Mouse (Mus musculus): Measurements from ENCODE around the gene Pycr1. TPM values are rescaled to one million over a fixed set of nuclear protein-coding genes. Genes with fewer than 3 reads are reported as not detected.

The Pycr1 gene
- total and polyA plus RNA-seq, 2 experiments from 2014 or later = 8.6 to 10.4 TPM

GRCm38 (mm10) chr11:120598990-120599549 lies 44.5 kb downstream of the Pycr1 start:
- ATAC-seq (ENCODE audit: low FRiP score) (no peak), DNase-seq (ENCODE audit: low spot score) (no peak)
- peak overlapping the region; percentile 67; the same call in 1 of the 2 replicates for H3K27ac ChIP-seq (ENCODE audit: low read depth, low read length)
- peaks cover 32% of the 10 kb centered on the region for H3K36me3 ChIP-seq (ENCODE audit: insufficient read depth, low read length)
- no peaks in the 10 kb centered on the region for H3K27me3 ChIP-seq (ENCODE audit: insufficient read depth, low read length)
- peak overlapping the region; percentile 99 for H3K4me3 ChIP-seq (ENCODE audit: low read depth, low read length)
- H3K4me2 ChIP-seq (ENCODE audit: low read depth, low read length, poor library complexity, severe bottlenecking) = peak overlapping the region; percentile 84
- no peak for TF ChIP-seq CTCF (IDR thresholded peaks at IDR 0.05)
- H3K4me1 ChIP-seq (ENCODE audit: insufficient read depth, low read length) = peaks cover 12% of the 10 kb centered on the region
- H3K9me3 ChIP-seq (ENCODE audit: low read length) = no peaks in the 10 kb centered on the region
- H3K9ac ChIP-seq (replicated peaks; ENCODE audit: low read length, poor library complexity, severe bottlenecking) = peak overlapping the region; percentile 97
- WGBS = 49% methylated on average over 17 of the region's 17 CpGs

- H3K36me3 ChIP-seq (ENCODE audit: insufficient read depth, low read length) = peaks cover 34% of the 10 kb centered on the region
Measured at GRCm38 (mm10) chr11:120598283-120598989, 45.1 kb downstream of the Pycr1 start, which contains the start of the genes Alyref and Anapc11. Alyref (minus strand) TSS chr11:120598365. Anapc11 (plus strand) TSS chr11:120598421.

GRCm38 (mm10) chr11:120597240-120598235 lies 46.0 kb downstream of the Pycr1 start:
- Histone ChIP-seq H3K27ac (ENCODE audit: low read depth, low read length) (peak overlapping the region; percentile 90), H3K9me3 (ENCODE audit: low read length) (no peaks in the 10 kb centered on the region), H3K4me2 (ENCODE audit: low read depth, low read length, poor library complexity, severe bottlenecking) (peak overlapping the region; percentile 84), H3K4me1 (ENCODE audit: insufficient read depth, low read length) (peaks cover 12% of the 10 kb centered on the region), H3K9ac (replicated peaks; ENCODE audit: low read length, poor library complexity, severe bottlenecking) (peak overlapping the region; percentile 97), H3K27me3 (ENCODE audit: insufficient read depth, low read length) (no peaks in the 10 kb centered on the region), H3K4me3 (ENCODE audit: low read depth, low read length) (peak overlapping the region; percentile 99), H3K36me3 (ENCODE audit: insufficient read depth, low read length) (peaks cover 33% of the 10 kb centered on the region)
- ATAC-seq (ENCODE audit: low FRiP score) = no peak; the same call in 1 of the 2 replicates
- WGBS = 8% methylated on average over 66 of the region's 99 CpGs
- TF ChIP-seq CTCF (IDR thresholded peaks at IDR 0.05) = no peak
- no peak for DNase-seq (ENCODE audit: low spot score)

More at GRCm38 (mm10) chr11:120598283-120598989, 45.1 kb downstream of the Pycr1 start, which contains the start of the genes Alyref and Anapc11:
- Histone ChIP-seq H3K4me1 (ENCODE audit: insufficient read depth, low read length) (peaks cover 12% of the 10 kb centered on the region), H3K4me2 (ENCODE audit: low read depth, low read length, poor library complexity, severe bottlenecking) (peak within 1 kb of the TSS; percentile 84), H3K9ac (replicated peaks; ENCODE audit: low read length, poor library complexity, severe bottlenecking) (peak within 1 kb of the TSS; percentile 97), H3K27ac (ENCODE audit: low read depth, low read length) (peak within 1 kb of the TSS; percentile 90), H3K27me3 (ENCODE audit: insufficient read depth, low read length) (no peaks in the 10 kb centered on the region), H3K9me3 (ENCODE audit: low read length) (no peaks in the 10 kb centered on the region), H3K4me3 (ENCODE audit: low read depth, low read length) (peak within 1 kb of the TSS; percentile 99)
- DNase-seq (ENCODE audit: low spot score) = peak; percentile 97
- WGBS = under 1% methylated on average over 74 of the region's 88 CpGs
- no peak for TF ChIP-seq CTCF (IDR thresholded peaks at IDR 0.05)
- peak; percentile 96 for ATAC-seq (ENCODE audit: low FRiP score)

- Histone ChIP-seq H3K4me3 (ENCODE audit: low read depth, low read length) (no peak overlapping the region), H3K27ac (ENCODE audit: low read depth, low read length) (no peak overlapping the region), H3K9me3 (ENCODE audit: low read length) (no peaks in the 10 kb centered on the region), H3K4me2 (ENCODE audit: low read depth, low read length, poor library complexity, severe bottlenecking) (no peak overlapping the region), H3K4me1 (ENCODE audit: insufficient read depth, low read length) (no peaks in the 10 kb centered on the region), H3K9ac (replicated peaks; ENCODE audit: low read length, poor library complexity, severe bottlenecking) (no peak overlapping the region), H3K36me3 (ENCODE audit: insufficient read depth, low read length) (peaks cover 51% of the 10 kb centered on the region), H3K27me3 (ENCODE audit: insufficient read depth, low read length) (no peaks in the 10 kb centered on the region)
- WGBS = 94% methylated on average over 6 of the region's 6 CpGs
- DNase-seq (ENCODE audit: low spot score) (no peak), ATAC-seq (ENCODE audit: low FRiP score) (no peak)
- TF ChIP-seq CTCF (IDR thresholded peaks at IDR 0.05) = no peak
Measured at GRCm38 (mm10) chr11:120588531-120588930, 55.0 kb downstream of the Pycr1 start.

Small RNA genes lying within 50 kb of the gene (microRNA-seq; reads per million reads assigned to microRNA genes)
- gene Mir6936 (ENCODE audit: borderline number of aligned reads) = not detected

Other genes starting within 250 kb of the Pycr1 start
Only the 30 nearest of the 32 such genes appear.
- not detected in 2 replicates for gene Pde6g, start 190.3 kb downstream of the Pycr1 start, total RNA-seq (2014; rRNA removed)
- 0.37 TPM in 1 of 2 replicates, not detected in the other for gene Pde6g, start 190.3 kb downstream of the Pycr1 start, polyA plus RNA-seq (2015; fragmentation: Nextera tagmentation; extraction: Ambion mirVana)
- gene Oxld1, start 185.7 kb downstream of the Pycr1 start, total RNA-seq (2014; rRNA removed) = 7.9 and 9.7 TPM in 2 replicates
- 11.4 and 11.5 TPM in 2 replicates for gene Oxld1, start 185.7 kb downstream of the Pycr1 start, polyA plus RNA-seq (2015; fragmentation: Nextera tagmentation; extraction: Ambion mirVana)
- 14.8 and 18.2 TPM in 2 replicates for gene Ccdc137, start 185.7 kb downstream of the Pycr1 start, total RNA-seq (2014; rRNA removed)
- 17.0 and 19.8 TPM in 2 replicates for gene Ccdc137, start 185.7 kb downstream of the Pycr1 start, polyA plus RNA-seq (2015; fragmentation: Nextera tagmentation; extraction: Ambion mirVana)
- 62.8 and 72.6 TPM in 2 replicates for gene Arl16, start 176.2 kb downstream of the Pycr1 start, total RNA-seq (2014; rRNA removed)
- 65.7 and 73.0 TPM in 2 replicates for gene Arl16, start 176.2 kb downstream of the Pycr1 start, polyA plus RNA-seq (2015; fragmentation: Nextera tagmentation; extraction: Ambion mirVana)
- 39.2 and 42.7 TPM in 2 replicates for gene Mrpl12, start 159.2 kb downstream of the Pycr1 start, total RNA-seq (2014; rRNA removed)
- gene Mrpl12, start 159.2 kb downstream of the Pycr1 start, polyA plus RNA-seq (2015; fragmentation: Nextera tagmentation; extraction: Ambion mirVana) = 147 TPM in 2 replicates
- 28.4 and 30.1 TPM in 2 replicates for gene Slc25a10, start 151.9 kb downstream of the Pycr1 start, total RNA-seq (2014; rRNA removed)
- 19.8 and 21.4 TPM in 2 replicates for gene Slc25a10, start 151.9 kb downstream of the Pycr1 start, polyA plus RNA-seq (2015; fragmentation: Nextera tagmentation; extraction: Ambion mirVana)
- 0.60 TPM in 1 of 2 replicates, not detected in the other for gene Gcgr, start 113.1 kb downstream of the Pycr1 start, total RNA-seq (2014; rRNA removed)
- gene Gcgr, start 113.1 kb downstream of the Pycr1 start, polyA plus RNA-seq (2015; fragmentation: Nextera tagmentation; extraction: Ambion mirVana) = 0.17 and 0.21 TPM in 2 replicates
- gene Mcrip1, start 94.0 kb downstream of the Pycr1 start, total RNA-seq (2014; rRNA removed) = 132 and 138 TPM in 2 replicates
- gene Mcrip1, start 94.0 kb downstream of the Pycr1 start, polyA plus RNA-seq (2015; fragmentation: Nextera tagmentation; extraction: Ambion mirVana) = 243 and 270 TPM in 2 replicates
- not detected in 2 replicates for gene Ppp1r27, start 92.6 kb downstream of the Pycr1 start, total RNA-seq (2014; rRNA removed)
- gene Ppp1r27, start 92.6 kb downstream of the Pycr1 start, polyA plus RNA-seq (2015; fragmentation: Nextera tagmentation; extraction: Ambion mirVana) = not detected in 2 replicates
- gene P4hb, start 70.5 kb downstream of the Pycr1 start, total RNA-seq (2014; rRNA removed) = 161 and 165 TPM in 2 replicates
- gene P4hb, start 70.5 kb downstream of the Pycr1 start, polyA plus RNA-seq (2015; fragmentation: Nextera tagmentation; extraction: Ambion mirVana) = 191 and 209 TPM in 2 replicates
- gene Arhgdia, start 62.1 kb downstream of the Pycr1 start, total RNA-seq (2014; rRNA removed) = 233 and 286 TPM in 2 replicates
- gene Arhgdia, start 62.1 kb downstream of the Pycr1 start, polyA plus RNA-seq (2015; fragmentation: Nextera tagmentation; extraction: Ambion mirVana) = 390 and 417 TPM in 2 replicates
- 70.8 and 86.9 TPM in 2 replicates for gene Alyref, start 45.4 kb downstream of the Pycr1 start, total RNA-seq (2014; rRNA removed)
- 130 and 145 TPM in 2 replicates for gene Alyref, start 45.4 kb downstream of the Pycr1 start, polyA plus RNA-seq (2015; fragmentation: Nextera tagmentation; extraction: Ambion mirVana)
- 41.1 and 58.4 TPM in 2 replicates for gene Anapc11, start 45.3 kb downstream of the Pycr1 start, total RNA-seq (2014; rRNA removed)
- gene Anapc11, start 45.3 kb downstream of the Pycr1 start, polyA plus RNA-seq (2015; fragmentation: Nextera tagmentation; extraction: Ambion mirVana) = 193 and 203 TPM in 2 replicates
- gene Npb, start 35.3 kb downstream of the Pycr1 start, total RNA-seq (2014; rRNA removed) = not detected in 2 replicates
- 1.3 TPM in 2 replicates for gene Npb, start 35.3 kb downstream of the Pycr1 start, polyA plus RNA-seq (2015; fragmentation: Nextera tagmentation; extraction: Ambion mirVana)
- gene Pcyt2, start 25.8 kb downstream of the Pycr1 start, total RNA-seq (2014; rRNA removed) = 130 and 137 TPM in 2 replicates
- 129 and 143 TPM in 2 replicates for gene Pcyt2, start 25.8 kb downstream of the Pycr1 start, polyA plus RNA-seq (2015; fragmentation: Nextera tagmentation; extraction: Ambion mirVana)
- 31.3 and 39.7 TPM in 2 replicates for gene Sirt7, start 18.5 kb downstream of the Pycr1 start, total RNA-seq (2014; rRNA removed)
- gene Sirt7, start 18.5 kb downstream of the Pycr1 start, polyA plus RNA-seq (2015; fragmentation: Nextera tagmentation; extraction: Ambion mirVana) = 34.7 and 36.0 TPM in 2 replicates
- 42.1 and 46.5 TPM in 2 replicates for gene Mafg, start 10.2 kb downstream of the Pycr1 start, total RNA-seq (2014; rRNA removed)
- gene Mafg, start 10.2 kb downstream of the Pycr1 start, polyA plus RNA-seq (2015; fragmentation: Nextera tagmentation; extraction: Ambion mirVana) = 40.8 and 41.7 TPM in 2 replicates
- gene Myadml2, start 4.4 kb upstream of the Pycr1 start, total RNA-seq (2014; rRNA removed) = 1.5 and 1.6 TPM in 2 replicates
- 1.4 and 1.7 TPM in 2 replicates for gene Myadml2, start 4.4 kb upstream of the Pycr1 start, polyA plus RNA-seq (2015; fragmentation: Nextera tagmentation; extraction: Ambion mirVana)
- gene Notum, start 17.4 kb upstream of the Pycr1 start, total RNA-seq (2014; rRNA removed) = 5.5 and 10.5 TPM in 2 replicates
- gene Notum, start 17.4 kb upstream of the Pycr1 start, polyA plus RNA-seq (2015; fragmentation: Nextera tagmentation; extraction: Ambion mirVana) = 3.1 and 3.6 TPM in 2 replicates
- 106 and 113 TPM in 2 replicates for gene Aspscr1, start 29.2 kb upstream of the Pycr1 start, total RNA-seq (2014; rRNA removed)
- 143 and 153 TPM in 2 replicates for gene Aspscr1, start 29.2 kb upstream of the Pycr1 start, polyA plus RNA-seq (2015; fragmentation: Nextera tagmentation; extraction: Ambion mirVana)
- 70.8 and 76.0 TPM in 2 replicates for gene Cenpx, start 70.0 kb upstream of the Pycr1 start, total RNA-seq (2014; rRNA removed)
- gene Cenpx, start 70.0 kb upstream of the Pycr1 start, polyA plus RNA-seq (2015; fragmentation: Nextera tagmentation; extraction: Ambion mirVana) = 94.5 and 94.6 TPM in 2 replicates
- 44.8 and 47.8 TPM in 2 replicates for gene Lrrc45, start 70.2 kb upstream of the Pycr1 start, total RNA-seq (2014; rRNA removed)
- gene Lrrc45, start 70.2 kb upstream of the Pycr1 start, polyA plus RNA-seq (2015; fragmentation: Nextera tagmentation; extraction: Ambion mirVana) = 46.8 and 51.0 TPM in 2 replicates
- gene Rac3, start 77.7 kb upstream of the Pycr1 start, total RNA-seq (2014; rRNA removed) = 766 and 788 TPM in 2 replicates
- 808 and 853 TPM in 2 replicates for gene Rac3, start 77.7 kb upstream of the Pycr1 start, polyA plus RNA-seq (2015; fragmentation: Nextera tagmentation; extraction: Ambion mirVana)
- gene Dcxr, start 83.5 kb upstream of the Pycr1 start, total RNA-seq (2014; rRNA removed) = 6.9 and 11.2 TPM in 2 replicates
- gene Dcxr, start 83.5 kb upstream of the Pycr1 start, polyA plus RNA-seq (2015; fragmentation: Nextera tagmentation; extraction: Ambion mirVana) = 9.9 and 12.3 TPM in 2 replicates
- gene Cbr2, start 88.3 kb upstream of the Pycr1 start, total RNA-seq (2014; rRNA removed) = 3.6 and 5.2 TPM in 2 replicates
- gene Cbr2, start 88.3 kb upstream of the Pycr1 start, polyA plus RNA-seq (2015; fragmentation: Nextera tagmentation; extraction: Ambion mirVana) = 4.0 and 4.4 TPM in 2 replicates
- gene Hmga1b, start 119.0 kb upstream of the Pycr1 start, total RNA-seq (2014; rRNA removed) = 0.93 and 1.0 TPM in 2 replicates
- gene Hmga1b, start 119.0 kb upstream of the Pycr1 start, polyA plus RNA-seq (2015; fragmentation: Nextera tagmentation; extraction: Ambion mirVana) = 2.7 TPM in 2 replicates
- 86.5 and 106 TPM in 2 replicates for gene Rfng, start 140.4 kb upstream of the Pycr1 start, total RNA-seq (2014; rRNA removed)
- gene Rfng, start 140.4 kb upstream of the Pycr1 start, polyA plus RNA-seq (2015; fragmentation: Nextera tagmentation; extraction: Ambion mirVana) = 130 and 138 TPM in 2 replicates
- 252 and 262 TPM in 2 replicates for gene Gps1, start 140.5 kb upstream of the Pycr1 start, total RNA-seq (2014; rRNA removed)
- gene Gps1, start 140.5 kb upstream of the Pycr1 start, polyA plus RNA-seq (2015; fragmentation: Nextera tagmentation; extraction: Ambion mirVana) = 233 and 253 TPM in 2 replicates
- gene Dus1l, start 152.6 kb upstream of the Pycr1 start, total RNA-seq (2014; rRNA removed) = 46.4 and 52.3 TPM in 2 replicates
- gene Dus1l, start 152.6 kb upstream of the Pycr1 start, polyA plus RNA-seq (2015; fragmentation: Nextera tagmentation; extraction: Ambion mirVana) = 38.4 and 41.6 TPM in 2 replicates
- gene Fasn, start 180.8 kb upstream of the Pycr1 start, total RNA-seq (2014; rRNA removed) = 469 and 488 TPM in 2 replicates
- gene Fasn, start 180.8 kb upstream of the Pycr1 start, polyA plus RNA-seq (2015; fragmentation: Nextera tagmentation; extraction: Ambion mirVana) = 76.0 and 85.4 TPM in 2 replicates